Mouse (Mus musculus) heart, postnatal 0 days (tissue): ENCODE data around the gene Olfr860.
"Not testable (repeated sequence)": the region's sequence is repeated elsewhere in the genome, so short reads cannot be mapped to it uniquely, and the experiment has no call there.

Source experiments
- CTCF ChIP-seq: IDR thresholded peaks from 2 replicates; pipeline ENCODE4 v1.5.1; 2016; ENCODE audit warnings: antibody characterized with exemption, control low read depth, low read depth
- EP300 ChIP-seq: IDR thresholded peaks from 2 replicates; pipeline ENCODE4 v1.6.1; 2016; ENCODE audit warnings: antibody characterized with exemption, low read depth

GRCm38 (mm10) chr9:19804606-19805005, 44.9 kb downstream of the Olfr860 start, which contains the start of gene Olfr859:
- TF ChIP-seq CTCF, EP300: not testable (repeated sequence)
